Mouse (Mus musculus): ENCODE data around the gene Mgarp.

GRCm38 (mm10) chr3:51417485-51417884 lies 20.9 kb upstream of the Mgarp start:
- TF ChIP-seq CEBPB (IDR thresholded peaks at IDR 0.05; ENCODE audit: low read depth) (no peak), CTCF (IDR thresholded peaks at IDR 0.05; ENCODE audit: control insufficient read depth, insufficient read depth, insufficient read length) (no peak), MYOD1 (IDR thresholded peaks at IDR 0.05; ENCODE audit: control insufficient read depth, insufficient read length, low read depth) (no peak), MAX (IDR thresholded peaks at IDR 0.05) (no peak), USF1 (IDR thresholded peaks at IDR 0.05; ENCODE audit: low read depth) (no peak), MYOG (IDR thresholded peaks at IDR 0.05; ENCODE audit: control insufficient read depth, extremely low read depth, insufficient read length) (no peak), FOSL1 (IDR thresholded peaks at IDR 0.05; ENCODE audit: insufficient read depth, low read length, poor library complexity, severe bottlenecking) (no peak)
